Comparison of ENCODE assay signal across 9 mouse cellular contexts in the genomic region with DNA sequence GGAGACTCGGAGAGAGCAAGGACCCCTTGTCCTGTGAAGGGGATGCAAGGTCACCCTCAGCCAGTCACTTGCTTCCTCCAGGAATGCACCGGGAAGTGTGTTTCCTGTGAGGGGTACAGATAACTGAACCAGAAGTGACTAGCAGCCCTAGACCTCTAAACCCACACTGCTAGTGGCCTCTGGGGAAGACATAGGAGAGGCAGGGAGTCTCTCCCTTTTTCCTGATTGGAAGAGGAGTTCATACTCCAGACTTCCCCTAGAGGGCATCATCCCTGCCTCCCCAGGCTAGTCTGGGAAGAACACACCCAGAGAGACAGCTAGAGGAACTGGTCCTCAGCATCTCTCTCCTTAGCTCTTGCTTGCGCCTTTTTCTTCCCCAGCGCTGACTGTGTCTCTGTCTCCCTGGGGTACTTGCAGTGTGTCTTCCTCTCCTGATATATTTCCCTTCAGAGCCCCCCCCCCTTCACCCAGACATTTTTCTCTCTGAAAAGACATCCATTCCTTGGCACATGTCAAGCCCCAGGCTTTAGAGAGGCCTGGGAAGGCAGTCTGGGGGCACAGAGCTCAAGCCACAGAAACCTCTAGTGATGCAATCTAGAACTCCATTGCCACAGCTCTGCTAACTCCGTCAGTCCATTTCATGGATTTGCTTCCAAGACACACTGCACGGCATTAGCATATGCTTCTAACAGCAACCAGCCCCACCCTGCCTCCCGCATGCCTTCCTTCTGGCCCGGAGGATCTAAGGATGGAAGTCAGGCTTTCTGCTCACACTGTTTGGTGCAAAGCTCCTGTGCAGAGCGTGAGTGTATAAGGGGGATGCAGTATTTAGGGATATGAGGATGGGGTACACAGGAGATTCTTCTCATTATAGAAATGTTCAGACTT. TPM values are rescaled to one million over a fixed set of nuclear protein-coding genes. Genes with fewer than 3 reads are reported as not detected.
DNase-seq lines count a peak whose midpoint lies in the region; ATAC-seq and TF ChIP-seq lines count a peak whose summit lies in the region.
"Had no signal": no experiment of that assay in that cellular context is flagged by ENCODE, and none has a peak within 500 bp of the region (broad histone marks: within the 10 kb centered on the region; RNA-seq: fewer than 3 reads in every experiment).

No protein-coding gene starts in this region.

- peak; percentile 51 for DNase-seq in intestine, embryonic 14.5 days (ENCODE audit: low spot score)
- DNase-seq in ES-CJ7 (ENCODE audit: low read depth, low spot score) (peak; percentile 63), ZHBTc4 (ENCODE audit: low read depth, low spot score) (peak; percentile 71)
- no peak for DNase-seq in liver, postnatal 0 days
- no peak for DNase-seq in c-Kit-positive CD71-positive TER-119-positive erythroid progenitor cells, embryonic 14.5 days (ENCODE audit: low spot score)

- H3K4me3 ChIP-seq in intestine, embryonic 14.5 days (ENCODE audit: low read depth, low read length): no peak overlapping the region
- no peak overlapping the region for H3K4me3 ChIP-seq in intestine, embryonic 16.5 days (ENCODE audit: low read length)
- no peak overlapping the region for H3K4me3 ChIP-seq in liver, postnatal 0 days (ENCODE audit: low read depth, low read length)
- H3K4me3 ChIP-seq in forebrain, embryonic 15.5 days: no peak overlapping the region
- H3K4me3 ChIP-seq in hindbrain, embryonic 16.5 days (ENCODE audit: low read length): no peak overlapping the region
- H3K4me3 ChIP-seq: heart, embryonic 15.5 days had no signal

- H3K4me2 ChIP-seq in intestine, embryonic 14.5 days (ENCODE audit: low read length): no peak overlapping the region
- H3K4me2 ChIP-seq in intestine, embryonic 16.5 days (ENCODE audit: low read depth, low read length): no peak overlapping the region
- no peak overlapping the region for H3K4me2 ChIP-seq in liver, postnatal 0 days (ENCODE audit: low read depth, low read length)
- no peak overlapping the region for H3K4me2 ChIP-seq in forebrain, embryonic 15.5 days (replicated peaks)
- no peak overlapping the region for H3K4me2 ChIP-seq in hindbrain, embryonic 16.5 days (ENCODE audit: low read length)
- H3K4me2 ChIP-seq: heart, embryonic 15.5 days had no signal

- no peak overlapping the region for H3K27ac ChIP-seq in intestine, embryonic 14.5 days (ENCODE audit: low read depth)
- no peak overlapping the region for H3K27ac ChIP-seq in intestine, embryonic 16.5 days (ENCODE audit: low read length)
- no peak overlapping the region for H3K27ac ChIP-seq in liver, postnatal 0 days (ENCODE audit: low read depth)
- H3K27ac ChIP-seq in forebrain, embryonic 15.5 days (replicated peaks): no peak overlapping the region
- H3K27ac ChIP-seq in hindbrain, embryonic 16.5 days (ENCODE audit: low read depth, low read length): no peak overlapping the region
- H3K27ac ChIP-seq: heart, embryonic 15.5 days had no signal

- no peaks in the 10 kb centered on the region for H3K4me1 ChIP-seq in intestine, embryonic 14.5 days (replicated peaks; ENCODE audit: control insufficient read depth, insufficient read depth, low read length)
- H3K4me1 ChIP-seq in intestine, embryonic 16.5 days (ENCODE audit: control insufficient read depth, insufficient read depth, low read length): no peaks in the 10 kb centered on the region
- H3K4me1 ChIP-seq in liver, postnatal 0 days (ENCODE audit: insufficient read depth): no peaks in the 10 kb centered on the region
- no peaks in the 10 kb centered on the region for H3K4me1 ChIP-seq in forebrain, embryonic 15.5 days
- H3K4me1 ChIP-seq in hindbrain, embryonic 16.5 days (ENCODE audit: control insufficient read depth, insufficient read depth, low read depth, low read length): no peaks in the 10 kb centered on the region
- H3K4me1 ChIP-seq: heart, embryonic 15.5 days had no signal

- no peak for ATAC-seq in intestine, embryonic 14.5 days (replicated peaks; ENCODE audit: low FRiP score, low TSS enrichment, low read depth)
- ATAC-seq in intestine, embryonic 16.5 days: no peak
- peak; percentile 44; the same call in 1 of the 2 replicates for ATAC-seq in liver, postnatal 0 days
- no peak for ATAC-seq in forebrain, embryonic 15.5 days (replicated peaks)
- ATAC-seq in hindbrain, embryonic 16.5 days: no peak

- H3K9ac ChIP-seq in intestine, embryonic 14.5 days (ENCODE audit: low read length): no peak overlapping the region
- H3K9ac ChIP-seq in intestine, embryonic 16.5 days (ENCODE audit: low read depth, low read length): no peak overlapping the region
- H3K9ac ChIP-seq in liver, postnatal 0 days (replicated peaks): no peak overlapping the region
- no peak overlapping the region for H3K9ac ChIP-seq in forebrain, embryonic 15.5 days (replicated peaks)
- H3K9ac ChIP-seq in hindbrain, embryonic 16.5 days (ENCODE audit: low read depth, low read length): no peak overlapping the region
- H3K9ac ChIP-seq: heart, embryonic 15.5 days had no signal

- no peaks in the 10 kb centered on the region for H3K9me3 ChIP-seq in intestine, embryonic 14.5 days (ENCODE audit: control insufficient read depth, low read length)
- H3K9me3 ChIP-seq in intestine, embryonic 16.5 days (ENCODE audit: control insufficient read depth, low read length): no peaks in the 10 kb centered on the region
- H3K9me3 ChIP-seq in liver, postnatal 0 days (ENCODE audit: low read length): no peaks in the 10 kb centered on the region
- H3K9me3 ChIP-seq in forebrain, embryonic 15.5 days: no peaks in the 10 kb centered on the region
- H3K9me3 ChIP-seq in hindbrain, embryonic 16.5 days (ENCODE audit: control insufficient read depth, low read length): no peaks in the 10 kb centered on the region
- H3K9me3 ChIP-seq: heart, embryonic 15.5 days had no signal

- no peaks in the 10 kb centered on the region for H3K27me3 ChIP-seq in intestine, embryonic 14.5 days (replicated peaks; ENCODE audit: control insufficient read depth, insufficient read depth, low read length)
- no peaks in the 10 kb centered on the region for H3K27me3 ChIP-seq in intestine, embryonic 16.5 days (replicated peaks; ENCODE audit: control insufficient read depth, insufficient read depth, low read length)
- no peaks in the 10 kb centered on the region for H3K27me3 ChIP-seq in liver, postnatal 0 days (ENCODE audit: insufficient read depth, low read length)
- no peaks in the 10 kb centered on the region for H3K27me3 ChIP-seq in forebrain, embryonic 15.5 days
- H3K27me3 ChIP-seq in hindbrain, embryonic 16.5 days (replicated peaks; ENCODE audit: control insufficient read depth, insufficient read depth, low read length): no peaks in the 10 kb centered on the region
- H3K27me3 ChIP-seq: heart, embryonic 15.5 days had no signal

- H3K36me3 ChIP-seq in intestine, embryonic 14.5 days (ENCODE audit: control insufficient read depth, insufficient read depth, low read length): no peaks in the 10 kb centered on the region
- no peaks in the 10 kb centered on the region for H3K36me3 ChIP-seq in intestine, embryonic 16.5 days (ENCODE audit: control insufficient read depth, insufficient read depth, low read length)
- H3K36me3 ChIP-seq in liver, postnatal 0 days (replicated peaks; ENCODE audit: insufficient read depth, low read length): no peaks in the 10 kb centered on the region
- no peaks in the 10 kb centered on the region for H3K36me3 ChIP-seq in forebrain, embryonic 15.5 days
- H3K36me3 ChIP-seq in hindbrain, embryonic 16.5 days (ENCODE audit: control insufficient read depth, insufficient read depth, low read length): no peaks in the 10 kb centered on the region
- H3K36me3 ChIP-seq: heart, embryonic 15.5 days had no signal

- TF ChIP-seq EP300 in liver, postnatal 0 days (IDR thresholded peaks at IDR 0.05; ENCODE audit: low read depth): no peak

- TF ChIP-seq CTCF in liver, postnatal 0 days (IDR thresholded peaks at IDR 0.05; ENCODE audit: low read depth): peak; percentile 64

- 73% methylated on average over 9 of the region's 9 CpGs for WGBS in intestine, embryonic 14.5 days
- 67% methylated on average over 9 of the region's 9 CpGs for WGBS in intestine, embryonic 16.5 days
- WGBS in liver, postnatal 0 days (ENCODE audit: insufficient replicate concordance): 55% methylated on average over 9 of the region's 9 CpGs
- 74% methylated on average over 9 of the region's 9 CpGs for WGBS in forebrain, embryonic 15.5 days
- WGBS in hindbrain, embryonic 16.5 days: 70% methylated on average over 9 of the region's 9 CpGs

RNA-seq across cellular contexts. Expression of gene BC017158, which starts 59.1 kb away (rescaled TPM):
- polyA plus RNA-seq in intestine, embryonic 14.5 days (2014; fragmentation: Nextera tagmentation; extraction: Ambion mirVana): 49.5 and 51.0 TPM in 2 replicates
- 49.6 and 53.4 TPM in 2 replicates for polyA plus RNA-seq in intestine, embryonic 16.5 days (2015; fragmentation: Nextera tagmentation; extraction: Ambion mirVana)
- polyA plus RNA-seq in liver, postnatal 0 days (2015; fragmentation: Nextera tagmentation; extraction: Ambion mirVana): 9.4 and 9.6 TPM in 2 replicates
- polyA plus RNA-seq in forebrain, embryonic 15.5 days (2015; fragmentation: Nextera tagmentation; extraction: Ambion mirVana): 13.1 and 14.2 TPM in 2 replicates
- polyA plus RNA-seq in hindbrain, embryonic 16.5 days (2015; fragmentation: Nextera tagmentation; extraction: Ambion mirVana): 22.7 and 26.9 TPM in 2 replicates

Comparison
In these comparisons a context has a peak if more than half of its experiments do, and no peak if none do; other contexts are left out.
1. DNase-seq: peak in intestine, embryonic 14.5 days (single experiment), ES-CJ7 (single experiment) and ZHBTc4 (single experiment); none in liver, postnatal 0 days (single experiment) and c-Kit-positive CD71-positive TER-119-positive erythroid progenitor cells, embryonic 14.5 days (single experiment).